8 mouse cellular contexts compared by ENCODE assay signal in genomic region chr16:30520361-30520823, GRCm38 (mm10). TPM values are rescaled to one million over a fixed set of nuclear protein-coding genes. Genes with fewer than 3 reads are reported as not detected.
A peak's percentile ranks its signal among the peaks of the same experiment; 100 is the strongest.
DNase-seq lines count a peak whose midpoint lies in the region; ATAC-seq lines count a peak whose summit lies in the region.

No protein-coding gene starts in this region.

- ATAC-seq in common myeloid progenitor, adult 5-6 weeks (replicated peaks; ENCODE audit: low read depth, poor library complexity, severe bottlenecking) = peak; percentile 63
- no peak for ATAC-seq in midbrain, embryonic 14.5 days (ENCODE audit: low FRiP score, low TSS enrichment)

- intact Hi-C loops in gastrocnemius, postnatal 36 days (cut with DNase I) = loop anchor here (5.0 kb wide), 2 partner anchors 148 to 268 kb away; no protein-coding TSS in a partner anchor
- intact Hi-C loops in left cerebral cortex, postnatal 4 days (cut with DNase I) = no loop called here

- H3K27me3 ChIP-seq in heart, embryonic 10.5 days (ENCODE audit: insufficient read depth, poor library complexity, severe bottlenecking) = no peaks in the 10 kb centered on the region
- H3K27me3 ChIP-seq in midbrain, embryonic 14.5 days (ENCODE audit: control insufficient read depth, insufficient read depth, low read length) = no peaks in the 10 kb centered on the region

- peak; percentile 97 for DNase-seq in heart, adult 11 months
- DNase-seq in heart, embryonic 10.5 days (ENCODE audit: low spot score) = no peak
- DNase-seq in gastrocnemius, postnatal 36 days = peak; percentile 63 to 77
- DNase-seq in kidney, adult 11 months = peak; percentile 78
- DNase-seq in left cerebral cortex, postnatal 4 days = peak; percentile 73
- peak; percentile 89 for DNase-seq in midbrain, embryonic 14.5 days
- DNase-seq in spleen, postnatal 14 days (ENCODE audit: low spot score in 2 of 2) = peak; percentile 60 to 72

- H3K9ac ChIP-seq in midbrain, embryonic 14.5 days (replicated peaks; ENCODE audit: low read length) = no peak overlapping the region

- peaks cover 41% of the 10 kb centered on the region for H3K36me3 ChIP-seq in heart, embryonic 10.5 days
- H3K36me3 ChIP-seq in midbrain, embryonic 14.5 days (ENCODE audit: control insufficient read depth, insufficient read depth, low read length) = peaks cover 58% of the 10 kb centered on the region

- H3K9me3 ChIP-seq in heart, embryonic 10.5 days = no peaks in the 10 kb centered on the region
- peaks cover 3% of the 10 kb centered on the region; the same call in 1 of the 2 replicates for H3K9me3 ChIP-seq in midbrain, embryonic 14.5 days (ENCODE audit: control insufficient read depth, low read length)

- H3K4me2 ChIP-seq in midbrain, embryonic 14.5 days (ENCODE audit: low read length) = no peak overlapping the region

- no peak overlapping the region for H3K4me3 ChIP-seq in heart, embryonic 10.5 days
- no peak overlapping the region for H3K4me3 ChIP-seq in midbrain, embryonic 14.5 days (replicated peaks; ENCODE audit: low read depth, low read length)

- peaks cover 11% of the 10 kb centered on the region for H3K4me1 ChIP-seq in heart, embryonic 10.5 days
- H3K4me1 ChIP-seq in midbrain, embryonic 14.5 days (ENCODE audit: control insufficient read depth, insufficient read depth, low read length) = no peaks in the 10 kb centered on the region

- WGBS in heart, embryonic 10.5 days = 27% methylated on average over 9 of the region's 9 CpGs
- WGBS in midbrain, embryonic 14.5 days = 31% methylated on average over 9 of the region's 9 CpGs

- no peak overlapping the region for H3K27ac ChIP-seq in heart, embryonic 10.5 days
- H3K27ac ChIP-seq in midbrain, embryonic 14.5 days (replicated peaks; ENCODE audit: low read depth, low read length) = no peak overlapping the region

RNA-seq across cellular contexts. Expression of gene Tmem44, which starts 30.2 kb away (rescaled TPM):
- 16.1 and 23.1 TPM in 2 replicates for polyA plus RNA-seq in heart, embryonic 10.5 days (2016; fragmentation: Nextera tagmentation; extraction: Ambion mirVana)
- 0.23 and 1.4 TPM in 2 replicates for total RNA-seq in common myeloid progenitor, adult 5-6 weeks (2017)
- total RNA-seq in gastrocnemius, postnatal 36 days (2021) = 1 to 10 TPM; 1.8 to 2.5 TPM
- total RNA-seq in left cerebral cortex, postnatal 4 days (2021) = 100 to 1,000 TPM; 101 to 112 TPM
- polyA plus RNA-seq in midbrain, embryonic 14.5 days (2014; fragmentation: Nextera tagmentation; extraction: Ambion mirVana) = 76.3 and 79.2 TPM in 2 replicates

Comparison
In these comparisons a context has a peak if more than half of its experiments do, and no peak if none do; other contexts are left out.
1. RNA of gene Tmem44, which starts 30.2 kb away (total RNA-seq): 101 to 112 TPM in left cerebral cortex, postnatal 4 days; 1.8 to 2.5 TPM in gastrocnemius, postnatal 36 days and 0.23 to 1.4 TPM in common myeloid progenitor, adult 5-6 weeks; every median in the first group is over 10 times any median in the second.